Mouse (Mus musculus): ENCODE measurements around the gene Vwa5b1.

Vwa5b1 gene

DNA sequence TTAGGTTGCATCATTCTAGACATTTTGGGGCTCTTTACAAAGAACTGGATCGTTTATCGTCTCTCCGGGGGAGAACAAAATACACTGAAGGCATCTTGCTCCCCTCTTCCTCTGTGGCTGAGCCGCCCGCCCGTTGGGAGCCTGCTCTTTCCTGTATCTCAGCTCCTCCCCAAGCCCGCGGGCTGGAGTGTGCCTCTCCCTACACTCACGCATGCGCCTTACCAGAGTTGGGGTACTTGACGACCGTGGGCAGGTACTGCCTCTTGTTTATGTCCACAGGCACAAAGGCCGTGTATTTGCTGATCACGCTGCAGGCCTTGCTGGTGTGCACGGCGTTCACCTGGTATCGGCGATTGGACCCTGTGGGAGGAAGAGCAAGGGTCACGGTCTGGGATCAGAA lies 57.3 kb downstream of the Vwa5b1 start:
- peak; percentile 11 for DNase-seq (ENCODE audit: low read depth, low spot score)

DNA sequence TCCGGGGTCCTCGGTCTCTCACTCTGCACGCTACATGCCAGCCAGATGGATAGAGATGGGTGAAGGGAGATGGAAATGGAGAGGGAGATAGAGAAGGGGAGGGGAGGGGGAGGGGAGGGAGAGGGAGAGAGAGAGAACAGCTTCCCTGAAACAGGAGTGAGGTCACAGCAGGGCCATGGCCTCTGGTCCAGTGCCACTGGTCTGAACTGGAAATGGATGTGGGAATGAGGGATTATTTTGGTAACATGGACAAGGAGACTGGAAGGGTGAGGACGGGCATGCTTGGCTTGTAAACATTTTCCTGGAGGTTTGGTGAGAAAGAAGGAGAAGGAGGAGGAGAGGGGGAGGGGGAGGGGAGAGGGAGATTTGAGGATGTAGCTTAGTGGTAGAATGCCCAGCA lies 59.0 kb downstream of the Vwa5b1 start:
- DNase-seq (ENCODE audit: low read depth, low spot score), result no peak

DNA sequence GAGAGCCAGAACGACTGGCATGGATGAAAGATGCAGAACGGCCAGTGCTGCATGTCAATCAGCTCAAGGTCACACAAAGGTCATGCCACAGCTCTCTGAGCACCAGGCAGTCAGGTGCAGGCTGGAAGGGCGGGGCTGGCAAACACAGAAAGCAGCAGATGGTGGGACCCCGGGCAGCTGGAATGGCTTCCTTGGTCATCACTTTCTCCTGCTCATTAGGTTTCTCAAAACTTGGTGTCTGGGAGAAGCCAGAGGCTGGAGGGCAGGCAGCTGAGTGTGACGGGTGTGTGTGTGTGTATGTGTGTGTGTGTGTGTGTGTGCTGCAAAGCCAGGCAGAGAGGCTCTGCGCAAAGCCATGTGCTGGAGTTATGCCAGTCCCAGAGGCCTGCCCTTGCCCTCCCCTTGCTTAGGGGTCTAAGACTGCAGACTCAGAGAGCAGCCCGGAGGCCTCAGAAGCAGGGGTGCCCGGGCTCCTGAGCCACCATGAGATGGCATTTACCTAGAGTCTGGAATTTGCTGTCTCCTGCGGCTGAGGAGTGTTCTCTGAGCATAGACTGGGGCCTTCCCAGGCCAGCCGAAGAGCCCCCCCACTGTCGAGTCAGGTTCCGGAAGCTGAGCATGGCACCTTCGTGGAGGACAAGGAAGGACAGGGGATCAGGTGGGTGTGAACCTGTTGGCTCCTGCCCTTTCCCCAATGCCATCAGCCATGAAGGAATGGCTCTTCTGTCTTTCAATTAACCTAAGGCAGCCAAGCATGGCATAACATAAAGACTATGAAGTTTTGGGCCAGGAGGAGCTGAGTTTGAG lies 60.7 kb downstream of the Vwa5b1 start:
- DNase-seq (ENCODE audit: low read depth, low spot score), result no peak

DNA sequence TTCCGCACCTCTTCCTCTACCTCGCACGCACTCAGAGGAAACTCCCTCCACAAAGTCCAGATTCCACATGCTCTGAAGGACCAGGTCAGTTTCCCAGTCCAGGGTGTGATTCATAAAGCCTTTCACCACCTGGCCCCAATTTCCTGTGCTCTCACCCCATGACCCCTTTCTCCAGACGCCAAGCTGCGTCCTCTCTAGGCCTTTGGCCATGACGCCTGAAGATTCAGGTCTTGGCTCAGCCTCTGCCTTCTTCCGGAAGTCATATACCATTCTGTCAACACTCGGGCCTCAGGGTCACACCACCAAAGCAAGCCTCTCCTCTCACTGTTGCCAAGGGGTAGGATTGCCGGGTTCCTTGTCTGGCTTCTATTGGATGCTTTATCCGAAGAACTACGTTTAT lies 65.8 kb downstream of the Vwa5b1 start:
- DNase-seq (ENCODE audit: low read depth, low spot score), result no peak

DNA sequence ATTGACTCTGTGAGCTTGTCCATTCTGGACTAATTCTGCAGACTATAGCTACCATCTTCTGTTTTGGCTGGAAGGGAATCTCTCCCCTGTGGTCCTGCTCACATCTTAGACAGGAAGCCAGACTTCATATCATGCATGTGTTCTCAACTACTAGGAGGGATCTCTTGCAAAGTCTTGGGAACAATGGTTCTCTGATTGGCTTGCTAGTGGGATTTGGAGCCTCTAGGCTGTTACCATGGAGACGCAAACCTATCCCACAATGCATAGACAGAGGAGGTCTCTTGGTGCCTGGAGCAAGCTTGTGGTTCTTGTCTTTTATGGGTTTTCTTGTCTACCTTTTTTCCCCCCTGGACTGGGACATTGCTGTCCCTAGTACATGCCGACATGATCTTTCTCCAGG lies 67.4 kb downstream of the Vwa5b1 start:
- no peak for DNase-seq (ENCODE audit: low read depth, low spot score)

DNA sequence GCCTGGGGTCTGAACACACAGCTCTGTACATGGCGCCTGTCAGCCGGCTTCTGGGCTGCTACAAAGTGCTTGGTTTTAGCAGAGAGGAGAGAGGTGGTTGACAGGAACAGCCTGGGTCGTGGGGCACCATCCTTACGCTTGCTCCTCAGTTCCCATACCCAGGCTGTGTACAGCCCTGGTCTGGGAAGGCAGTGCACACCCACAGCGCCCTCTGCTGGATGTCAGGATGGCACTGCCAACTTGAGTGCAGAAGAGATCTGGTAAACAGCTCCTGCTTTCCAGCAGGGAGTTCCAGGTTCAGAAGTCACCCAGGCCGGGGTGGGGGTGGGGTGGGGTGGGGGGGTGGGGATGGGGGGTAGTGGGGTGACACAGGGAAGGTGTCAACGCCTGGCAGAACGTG lies 73.7 kb downstream of the Vwa5b1 start:
- DNase-seq (ENCODE audit: low read depth, low spot score), result no peak

DNA sequence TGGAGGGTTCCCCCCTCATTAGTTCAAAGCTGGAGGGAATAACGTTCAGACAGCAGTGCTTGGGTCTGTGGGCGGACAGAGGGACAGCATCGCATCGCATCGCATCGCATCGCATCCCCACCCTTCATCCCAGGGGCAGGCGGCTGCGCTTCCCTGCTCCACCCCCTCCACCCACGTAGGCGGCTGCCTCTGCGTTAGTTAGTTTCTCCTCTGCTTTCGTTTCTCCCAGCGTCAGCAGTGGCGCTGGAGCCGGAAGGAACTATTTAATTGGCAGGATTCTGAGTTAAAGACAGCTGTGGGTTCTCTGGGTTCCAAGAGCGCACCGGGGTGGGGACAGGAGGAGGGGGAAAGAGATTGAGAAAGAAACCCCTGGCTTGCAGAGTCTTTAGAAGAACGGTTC lies 80.2 kb downstream of the Vwa5b1 start:
- no peak for DNase-seq (ENCODE audit: low read depth, low spot score)

DNA sequence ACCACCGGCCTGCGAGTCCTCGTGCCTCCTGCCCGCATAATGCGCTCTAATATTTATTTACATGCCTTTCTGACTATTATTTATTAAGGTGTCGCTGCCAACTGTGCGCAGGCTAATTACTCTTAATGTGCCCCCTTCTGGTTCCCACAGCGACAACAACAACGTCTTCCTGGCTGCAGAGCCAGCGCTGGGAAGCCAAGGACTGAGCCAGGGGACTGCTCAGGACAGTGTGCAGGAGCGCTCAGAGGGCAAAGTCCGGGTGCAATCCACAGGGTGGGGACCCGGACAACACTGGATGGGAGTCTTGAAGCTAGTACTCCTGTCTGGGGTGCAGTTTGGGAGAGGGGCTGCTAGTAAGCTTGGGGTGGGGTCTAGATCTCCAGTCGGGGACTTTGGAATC lies 80.8 kb downstream of the Vwa5b1 start:
- no peak for DNase-seq (ENCODE audit: low read depth, low spot score)

DNA sequence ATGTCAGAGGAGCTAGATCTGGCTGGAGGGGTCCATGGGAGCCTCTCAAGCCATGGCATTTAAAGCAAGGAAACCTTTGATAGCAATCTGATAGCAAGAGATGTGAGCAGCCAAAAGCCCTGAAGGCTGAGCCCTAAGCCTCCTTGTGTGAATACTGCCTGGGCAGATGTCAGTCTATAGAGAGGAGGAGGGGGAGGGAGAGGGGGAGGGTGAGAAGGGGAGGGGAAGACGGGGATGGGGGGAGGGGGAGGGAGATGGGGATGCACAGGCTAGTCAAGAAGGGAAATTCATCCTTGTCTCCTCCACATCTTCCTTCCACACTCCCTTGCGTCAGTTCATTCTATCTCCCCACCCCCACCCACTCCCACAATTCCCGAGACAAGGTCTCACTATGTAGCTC lies 81.4 kb downstream of the Vwa5b1 start:
- DNase-seq (ENCODE audit: low read depth, low spot score), result no peak

DNA sequence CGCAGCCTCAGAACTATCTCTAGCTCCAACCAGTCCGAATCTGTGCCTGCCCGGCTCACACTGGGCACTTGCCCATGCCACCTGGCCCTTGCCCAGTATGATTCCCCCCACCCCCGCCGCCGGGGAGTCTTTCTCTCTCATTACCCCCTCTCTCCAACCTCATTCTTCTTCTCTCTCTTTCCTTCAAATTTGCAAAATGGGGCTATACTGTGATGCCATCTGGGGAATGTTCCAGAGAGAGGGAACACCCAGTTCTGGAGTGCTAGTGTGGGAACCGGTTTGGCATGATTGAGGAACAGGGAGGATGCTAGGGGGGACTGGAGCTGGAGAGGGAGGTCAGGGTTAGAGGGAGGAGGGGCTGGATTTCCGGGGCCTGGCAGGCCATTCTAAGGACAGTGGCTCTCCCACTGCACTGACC lies 82.2 kb downstream of the Vwa5b1 start:
- no peak for DNase-seq (ENCODE audit: low read depth, low spot score)

DNA sequence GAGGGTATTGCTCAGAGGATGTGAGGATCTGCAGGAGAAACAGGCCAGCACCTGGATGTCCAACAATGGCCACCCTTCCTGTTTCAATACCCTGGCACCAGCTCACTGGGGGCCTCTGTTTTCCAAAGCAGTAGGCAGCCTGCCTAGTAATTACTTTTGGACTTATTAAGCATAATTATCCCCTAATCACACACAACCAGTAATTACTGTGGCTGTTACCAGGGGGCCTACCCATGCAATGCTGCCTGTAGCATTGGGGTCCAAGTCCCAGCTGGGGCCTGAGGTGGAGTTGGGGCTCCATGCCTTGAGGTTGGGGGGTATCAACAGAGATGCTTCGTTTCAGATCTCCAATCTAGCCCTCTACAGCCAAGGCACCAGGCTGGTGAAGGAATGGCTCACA lies 82.6 kb downstream of the Vwa5b1 start:
- no peak for DNase-seq (ENCODE audit: low read depth, low spot score)

DNA sequence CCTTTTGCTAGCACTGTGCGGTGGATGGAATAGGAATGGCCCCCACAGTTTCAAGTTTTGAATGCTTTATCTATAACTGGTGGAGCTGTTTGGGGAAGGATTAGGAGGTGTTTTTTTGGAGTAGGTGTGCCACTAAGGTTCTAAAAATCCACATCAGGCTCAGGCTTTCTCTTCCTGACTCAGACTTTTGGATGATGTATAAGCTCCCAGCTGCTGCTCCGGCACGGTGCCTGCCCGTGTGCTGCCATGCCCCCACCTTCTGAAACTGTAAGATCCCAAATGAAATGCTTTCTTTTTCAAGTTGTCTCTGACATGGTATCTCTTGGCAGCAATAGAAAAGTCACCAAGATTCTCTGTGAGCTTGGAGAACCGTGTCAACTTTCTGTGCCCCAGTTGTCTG lies 84.1 kb downstream of the Vwa5b1 start:
- no peak for DNase-seq (ENCODE audit: low read depth, low spot score)

DNA sequence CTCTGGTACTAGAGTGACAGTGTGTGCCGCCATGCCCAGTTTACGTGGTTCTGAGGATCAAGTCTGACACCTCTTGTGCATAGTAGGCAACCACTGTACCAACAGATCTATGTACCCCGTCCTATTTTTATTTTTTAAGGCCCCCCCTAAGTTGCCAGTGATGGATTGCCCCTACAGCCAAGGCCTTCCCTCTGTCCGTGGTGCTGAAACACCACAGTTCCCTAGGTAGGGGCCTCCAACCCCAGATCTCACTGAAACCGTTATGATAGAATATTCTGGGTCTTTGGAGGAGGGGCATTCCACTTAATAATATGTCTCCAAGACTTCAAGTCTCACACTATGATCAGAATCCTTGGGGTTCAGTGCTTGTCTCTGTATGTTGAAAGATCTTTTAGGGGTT lies 85.1 kb downstream of the Vwa5b1 start:
- no peak for DNase-seq (ENCODE audit: low read depth, low spot score)

DNA sequence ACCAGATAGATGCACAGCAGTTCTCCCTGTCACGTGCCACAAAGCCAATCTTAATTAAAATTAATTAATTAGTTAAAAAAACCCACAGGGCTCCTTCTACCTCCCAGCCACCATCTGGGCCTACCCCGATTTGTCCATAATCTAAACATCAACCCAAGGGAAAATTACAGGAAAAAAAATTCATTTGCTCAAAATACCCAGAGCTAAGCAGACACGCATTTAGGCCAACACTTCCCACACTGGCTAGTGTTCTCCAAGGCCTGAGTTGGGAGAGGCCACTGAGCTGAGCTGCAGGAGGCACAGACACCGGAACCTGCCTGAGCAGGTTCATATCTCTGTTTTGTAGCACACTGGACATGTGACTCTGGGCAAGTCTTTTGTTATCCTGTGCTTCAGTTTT lies 86.7 kb downstream of the Vwa5b1 start:
- DNase-seq (ENCODE audit: low read depth, low spot score), result no peak

DNA sequence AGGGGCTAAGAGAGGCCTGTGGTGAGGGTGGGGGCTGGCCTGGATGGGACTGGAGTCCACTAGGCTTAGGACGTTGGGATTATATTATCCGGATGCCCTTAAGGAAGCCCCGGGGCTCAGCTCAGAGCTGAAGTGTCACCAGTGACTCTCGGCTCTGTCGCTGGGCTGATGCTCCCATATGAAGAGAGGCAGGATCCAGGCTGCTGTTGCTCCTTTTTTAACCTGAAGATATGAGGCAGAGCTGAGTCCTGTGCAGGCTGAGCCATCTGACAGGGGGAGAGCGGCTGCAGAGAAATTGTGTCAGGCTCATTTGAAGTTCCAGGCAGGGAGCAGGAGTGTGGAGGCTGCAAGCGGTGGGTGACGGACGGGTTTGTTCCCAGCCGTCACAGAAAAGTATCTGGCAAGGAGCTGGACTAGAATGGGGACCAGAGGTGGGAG lies 87.5 kb downstream of the Vwa5b1 start:
- no peak for DNase-seq (ENCODE audit: low read depth, low spot score)

DNA sequence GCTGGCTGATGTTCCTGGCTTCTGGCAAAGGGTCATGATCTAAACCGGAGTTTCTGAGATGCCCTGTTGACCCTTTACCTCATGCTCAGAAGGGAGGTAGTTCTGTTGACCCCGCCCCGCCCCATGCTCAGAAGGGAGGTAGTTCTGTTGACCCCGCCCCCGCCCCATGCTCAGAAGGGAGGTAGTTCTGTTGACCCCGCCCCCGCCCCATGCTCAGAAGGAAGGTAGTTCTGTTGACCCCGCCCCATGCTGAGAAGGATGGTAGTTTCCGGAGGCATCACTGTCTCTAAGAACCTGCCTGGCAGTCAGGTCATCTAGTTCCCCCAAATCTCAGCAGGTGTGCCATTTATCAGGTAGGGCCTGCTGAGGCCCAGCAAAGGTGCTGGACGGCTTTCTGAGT lies 88.1 kb downstream of the Vwa5b1 start:
- no peak for DNase-seq (ENCODE audit: low read depth, low spot score)

DNA sequence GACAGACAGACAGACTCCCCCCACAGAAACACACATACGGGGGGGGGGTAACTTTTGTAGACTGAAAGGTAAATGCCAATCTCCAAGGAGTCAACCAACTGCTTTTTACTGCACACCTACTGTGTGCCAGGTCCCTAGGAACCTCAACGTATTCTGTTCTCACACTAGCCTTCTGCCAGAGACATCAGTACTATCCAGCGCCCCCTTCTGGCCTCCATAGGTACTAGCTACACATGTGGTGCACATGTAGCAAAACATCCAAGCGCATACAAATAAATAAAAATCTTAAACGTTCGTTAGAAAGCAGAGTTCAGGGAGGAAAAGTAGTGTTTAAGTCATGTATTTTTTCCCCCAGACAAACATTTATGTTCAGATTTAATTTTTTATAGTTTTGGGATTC lies 88.6 kb downstream of the Vwa5b1 start:
- DNase-seq (ENCODE audit: low read depth, low spot score), result peak; percentile 34

DNA sequence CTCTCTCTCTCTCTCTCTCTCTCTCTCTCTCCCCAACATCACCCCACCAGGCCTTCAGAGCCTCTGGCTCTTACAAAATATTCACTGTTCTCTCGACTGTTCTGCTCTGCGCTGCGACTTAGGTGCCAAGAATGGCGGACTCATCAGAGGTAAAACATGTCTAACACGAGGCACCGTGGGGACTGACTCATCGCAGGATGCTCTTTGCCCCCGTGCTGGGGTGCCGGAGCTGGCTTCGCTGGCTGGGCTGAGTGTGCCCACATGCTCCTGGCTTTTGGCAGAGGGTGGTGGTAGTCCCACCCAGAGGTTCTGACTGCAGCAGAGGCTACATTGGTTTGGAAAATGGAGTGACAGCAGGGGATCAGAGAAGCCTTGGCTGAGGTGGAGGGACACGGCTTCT lies 89.4 kb downstream of the Vwa5b1 start:
- no peak for DNase-seq (ENCODE audit: low read depth, low spot score)

DNA sequence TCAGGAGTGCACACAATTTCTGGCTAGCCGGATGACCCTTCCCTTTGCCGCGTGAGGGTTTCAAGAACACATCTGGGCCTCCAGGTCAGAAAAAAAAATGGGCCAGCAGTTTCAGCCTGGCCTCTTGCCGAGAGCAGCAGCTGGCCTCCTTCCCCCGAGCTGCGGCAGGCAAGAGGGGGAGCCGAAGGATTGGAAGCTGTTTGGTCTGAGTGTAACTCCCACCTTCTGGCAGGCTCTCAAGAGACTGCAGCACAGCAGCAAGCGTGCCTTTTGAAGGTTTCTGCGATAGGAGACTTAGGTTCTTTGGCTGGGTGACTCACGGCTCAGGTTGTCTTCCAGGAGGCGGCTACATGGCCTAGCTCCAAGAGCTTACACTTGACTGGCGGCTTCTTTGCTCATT lies 92.5 kb downstream of the Vwa5b1 start:
- DNase-seq (ENCODE audit: low read depth, low spot score), result no peak

DNA sequence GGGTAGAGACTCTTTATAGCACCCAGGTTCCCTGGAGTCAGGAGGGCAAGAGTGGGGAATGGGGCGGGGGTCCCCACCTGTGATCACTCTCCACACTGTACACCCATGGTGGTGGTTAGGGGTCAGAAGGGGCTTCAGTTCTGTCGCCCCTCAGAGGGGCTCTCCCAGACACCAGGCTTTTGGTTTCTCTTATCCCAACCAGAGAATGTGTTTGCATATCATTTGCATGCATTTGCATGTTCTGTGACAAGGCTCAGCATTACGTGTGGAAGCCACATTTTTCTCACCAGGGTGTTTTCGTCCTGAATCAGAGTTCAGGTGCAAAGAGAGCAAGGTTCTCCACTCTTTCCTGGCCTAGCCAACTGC lies 97.6 kb downstream of the Vwa5b1 start:
- no peak for DNase-seq (ENCODE audit: low read depth, low spot score)

DNA sequence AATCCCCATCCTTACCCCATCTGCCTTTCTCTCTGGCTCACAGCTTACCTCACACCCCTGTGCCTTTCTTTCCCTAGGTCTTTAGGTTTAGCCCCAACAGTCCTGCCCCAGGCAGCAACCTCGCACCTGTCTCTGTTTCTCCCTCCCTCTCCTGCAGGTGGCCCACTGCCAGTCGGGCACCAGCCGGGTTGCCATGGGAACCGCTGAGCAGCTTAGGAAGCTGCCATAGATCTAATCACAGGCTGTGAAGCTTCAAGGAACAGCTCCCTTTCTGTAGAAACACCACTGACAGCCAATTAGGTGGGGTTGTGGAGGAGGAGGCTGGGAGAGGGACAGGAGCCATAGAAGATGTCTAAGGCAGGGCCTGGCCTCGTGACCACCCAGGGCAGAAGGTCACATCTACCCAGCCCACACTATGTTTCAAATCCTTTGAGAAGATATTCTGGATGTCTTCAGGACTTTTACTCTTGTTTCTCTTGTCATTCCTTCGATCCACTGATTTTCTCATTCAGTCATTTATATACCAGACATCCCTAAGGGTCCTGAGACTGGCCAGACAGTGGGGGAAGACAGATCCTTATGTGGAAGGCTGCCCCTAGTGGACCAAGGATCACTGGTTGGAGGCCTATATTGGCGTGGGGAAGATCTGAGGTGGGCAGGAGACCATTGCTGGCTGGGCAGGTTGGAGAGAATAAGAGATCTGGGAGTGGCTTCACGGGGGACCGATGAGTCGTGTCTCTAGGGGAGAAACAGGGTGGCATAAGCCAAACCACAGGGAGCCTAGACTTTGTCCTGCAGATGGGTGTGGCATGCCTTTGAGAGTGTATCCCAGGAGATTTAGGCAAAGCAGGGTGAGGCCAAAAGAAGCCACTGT lies 98.2 kb downstream of the Vwa5b1 start:
- peak; percentile 42 for DNase-seq (ENCODE audit: low read depth, low spot score)

DNA sequence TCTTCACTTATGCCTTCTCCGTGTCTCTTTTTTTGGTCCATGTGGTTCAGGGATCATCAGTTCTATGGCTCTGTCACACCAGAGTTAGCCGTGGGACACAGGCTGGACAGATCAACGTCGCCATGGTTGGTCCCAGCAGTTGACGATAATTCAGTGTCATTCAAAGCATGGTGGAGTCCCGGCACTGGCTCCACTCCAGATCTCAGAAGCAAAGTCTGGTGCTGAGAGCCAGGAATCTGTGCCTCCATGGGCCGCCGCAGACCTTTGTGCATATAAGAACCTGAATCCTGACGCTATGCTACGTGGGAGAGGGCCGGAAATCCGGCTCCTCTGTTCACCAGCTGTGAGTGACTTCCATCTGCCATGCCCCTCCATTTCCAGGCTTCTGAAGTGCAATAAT lies 100.1 kb downstream of the Vwa5b1 start:
- no peak for DNase-seq (ENCODE audit: low read depth, low spot score)

DNA sequence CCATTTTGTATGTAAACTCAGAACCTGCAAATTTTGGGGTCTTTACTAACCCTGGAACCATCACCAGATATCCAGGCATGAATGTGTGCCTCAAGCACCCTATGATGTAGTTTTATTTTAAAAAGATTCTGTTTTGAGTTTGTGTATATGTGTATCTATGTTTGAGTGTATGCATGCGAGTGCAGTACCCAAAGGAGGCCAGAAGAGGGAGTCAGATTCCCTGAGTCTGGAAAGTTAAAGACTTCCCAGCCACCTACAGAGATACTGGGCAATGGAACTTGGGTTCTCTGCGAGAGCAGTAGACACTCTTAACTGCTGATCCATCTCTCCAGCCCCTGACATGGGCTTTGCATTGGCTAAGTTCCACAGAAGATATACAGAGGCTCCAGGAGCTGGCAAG lies 101.8 kb downstream of the Vwa5b1 start:
- DNase-seq (ENCODE audit: low read depth, low spot score), result no peak
